Mouse (Mus musculus) layer of hippocampus, postnatal 36 days (tissue): ENCODE data around the gene Speer4d. TPM values are rescaled to one million over a fixed set of nuclear protein-coding genes. Genes with fewer than 3 reads are reported as not detected.
"Not testable (repeated sequence)": the region's sequence is repeated elsewhere in the genome, so short reads cannot be mapped to it uniquely, and the experiment has no call there.

Source experiments
- DNase-seq, 2 experiments: peaks; one replicate each; pipeline ENCODE4 v3.0.0; 2022
- total RNA-seq, 2 experiments: library from RNA; stranded (reverse); gene quantifications; 2 replicates each; pipeline ENCODE4 v1.2.3; 2021

Speer4d gene
- total RNA-seq: not detected

GRCm38 (mm10) chr5:15618764-15619163, at the start of gene Speer4d:
Speer4d (plus strand) TSS chr5:15619064.
- not testable (repeated sequence) for DNase-seq

- DNase-seq: not testable (repeated sequence)
These were observed 45.1 kb upstream of the Speer4d start for GRCm38 (mm10) chr5:15573735-15574134.

DNA sequence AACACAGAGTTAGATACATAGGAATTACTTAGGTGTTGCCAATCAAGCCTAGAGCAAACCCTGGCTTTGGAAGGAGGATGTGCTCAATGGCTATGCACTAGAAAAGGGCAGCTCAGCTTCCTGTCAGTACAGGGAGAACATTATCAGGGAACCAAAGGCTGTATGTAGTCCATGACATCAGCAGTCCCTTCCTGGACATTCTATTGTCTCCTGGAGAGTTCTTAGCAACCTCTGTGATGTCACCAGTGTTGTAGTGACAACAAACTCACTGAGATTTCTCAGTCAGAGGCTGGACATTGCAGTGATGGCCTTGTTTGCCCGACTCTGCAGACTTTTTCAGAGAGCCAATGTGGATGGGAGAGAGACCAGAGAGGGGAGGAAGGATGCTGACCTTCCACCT, 41.8 kb upstream of the Speer4d start, which contains the start of gene Gm21083:
TSS of gene Gm21083 (plus strand) at position 301 of the 400 bp plus-strand sequence.
- DNase-seq: not testable (repeated sequence)

GRCm38 (mm10) chr5:15586351-15586750, 32.5 kb upstream of the Speer4d start:
- peak in 1 of 2 experiments; percentile 14 for DNase-seq

- DNase-seq: not testable (repeated sequence)
These were observed 30.6 kb upstream of the Speer4d start for GRCm38 (mm10) chr5:15588291-15588690.

DNA sequence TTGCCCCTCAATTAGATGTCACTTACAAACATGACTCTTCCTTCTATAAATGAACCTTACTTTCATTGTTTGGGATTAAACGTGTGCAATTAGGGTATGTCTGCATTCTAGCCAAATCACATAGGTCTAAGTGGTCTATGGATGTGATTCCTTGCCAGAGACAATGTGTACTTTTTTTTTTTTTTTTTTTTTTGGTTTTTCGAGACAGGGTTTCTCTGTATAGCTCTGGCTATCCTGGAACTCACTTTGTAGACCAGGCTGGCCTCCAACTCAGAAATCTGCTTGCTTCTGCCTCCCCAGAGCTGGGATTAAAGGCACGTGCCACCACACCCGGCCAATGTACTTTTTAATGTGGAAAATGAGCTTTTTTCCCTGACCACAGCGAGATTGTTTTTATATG, 28.2 kb upstream of the Speer4d start:
- not testable (repeated sequence) for DNase-seq

- not testable (repeated sequence) for DNase-seq
These were observed 27.3 kb upstream of the Speer4d start for GRCm38 (mm10) chr5:15591577-15591976.

- DNase-seq: not testable (repeated sequence)
These were observed 20.0 kb upstream of the Speer4d start for GRCm38 (mm10) chr5:15598831-15599230.

DNA sequence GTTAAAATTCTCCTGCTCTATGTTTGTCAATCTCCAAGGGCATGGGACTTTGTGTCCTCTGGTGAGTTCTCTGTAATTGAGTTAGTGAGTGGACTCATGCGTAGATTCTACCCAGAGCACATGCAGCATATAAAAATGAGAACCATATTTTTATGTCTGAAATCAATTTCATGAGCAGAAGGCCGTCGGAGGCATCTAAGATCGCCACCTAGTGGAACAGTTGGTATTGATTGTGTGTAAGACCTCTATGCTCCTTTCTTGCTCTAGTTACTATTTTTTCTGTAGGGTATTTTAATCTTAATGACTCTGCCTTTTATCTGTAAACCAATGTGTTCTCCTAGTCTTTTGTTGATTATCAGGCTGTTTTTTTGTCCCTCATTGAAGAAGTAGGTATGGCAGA, 18.5 kb upstream of the Speer4d start:
- not testable (repeated sequence) for DNase-seq

GRCm38 (mm10) chr5:15601481-15601880, 17.4 kb upstream of the Speer4d start:
- DNase-seq: not testable (repeated sequence)

- not testable (repeated sequence) for DNase-seq
These were observed 16.9 kb upstream of the Speer4d start for GRCm38 (mm10) chr5:15601960-15602359.

DNA sequence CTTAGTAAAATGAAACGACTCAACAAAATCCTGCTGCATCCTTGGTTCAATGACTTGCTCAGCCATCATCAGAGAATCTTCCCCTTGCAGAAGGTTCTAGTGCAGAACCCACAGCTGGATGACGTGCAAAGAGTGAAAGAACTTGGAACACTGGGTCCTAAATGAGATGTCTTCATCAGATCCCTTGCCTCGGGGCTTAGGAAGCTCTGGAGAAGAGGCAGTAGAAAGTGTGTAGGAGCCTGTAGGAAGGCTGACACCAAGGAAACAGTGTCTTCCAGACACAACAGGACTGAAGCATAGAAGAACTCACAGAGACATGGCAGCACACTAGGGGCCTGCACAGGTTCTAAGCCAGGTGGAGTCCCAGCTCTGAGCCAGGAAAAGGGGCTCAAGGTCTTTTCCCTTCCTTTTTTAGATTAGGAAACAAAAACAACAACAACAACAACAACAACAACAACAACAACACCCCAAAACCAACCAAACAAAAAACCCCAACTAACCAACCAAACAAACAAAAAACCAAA, 16.4 kb upstream of the Speer4d start:
- not testable (repeated sequence) for DNase-seq

- DNase-seq: not testable (repeated sequence)
These were observed 15.9 kb upstream of the Speer4d start for GRCm38 (mm10) chr5:15603008-15603407.

- DNase-seq: not testable (repeated sequence)
These were observed 15.3 kb upstream of the Speer4d start for GRCm38 (mm10) chr5:15603585-15603984.

- not testable (repeated sequence) for DNase-seq
These were observed 12.2 kb upstream of the Speer4d start for GRCm38 (mm10) chr5:15606677-15607076.

DNA sequence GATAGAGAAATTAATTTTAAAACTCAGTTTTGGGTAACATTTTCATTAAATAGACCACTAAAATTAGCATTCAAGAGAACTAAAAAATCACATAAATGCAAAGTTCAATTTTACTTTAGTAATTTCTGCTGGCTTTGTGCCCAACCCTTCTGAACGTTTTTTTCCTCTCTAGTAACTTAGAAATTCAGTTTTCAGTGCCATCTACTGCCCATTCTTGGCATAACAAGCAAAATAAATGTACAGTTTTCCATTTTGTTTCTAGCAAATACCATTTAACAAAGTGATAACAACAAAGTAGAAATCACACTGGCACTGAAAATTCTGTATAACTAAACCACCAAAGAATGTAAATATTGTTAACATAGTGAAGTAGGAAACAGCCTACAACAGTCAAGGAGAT, 8.2 kb upstream of the Speer4d start:
- not testable (repeated sequence) for DNase-seq

DNA sequence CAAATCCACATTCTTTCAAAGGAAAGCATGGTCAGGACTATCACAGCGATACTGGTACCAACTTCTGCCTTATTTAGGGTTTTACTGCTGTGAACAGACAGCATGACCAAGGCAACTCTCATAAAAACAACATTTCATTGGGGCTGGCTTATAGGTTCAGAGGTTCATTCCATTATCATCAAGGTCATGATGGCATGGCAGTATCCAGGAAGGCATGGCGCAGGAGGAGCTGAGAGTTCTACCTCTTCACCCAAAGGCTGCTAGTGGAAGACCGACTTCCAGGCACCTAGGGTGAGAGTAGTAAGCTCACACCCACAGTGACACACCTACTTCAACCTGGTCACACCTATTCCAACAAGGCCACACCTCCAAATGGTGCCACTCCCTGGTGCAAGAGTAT, 2.7 kb upstream of the Speer4d start:
- DNase-seq: not testable (repeated sequence)

DNA sequence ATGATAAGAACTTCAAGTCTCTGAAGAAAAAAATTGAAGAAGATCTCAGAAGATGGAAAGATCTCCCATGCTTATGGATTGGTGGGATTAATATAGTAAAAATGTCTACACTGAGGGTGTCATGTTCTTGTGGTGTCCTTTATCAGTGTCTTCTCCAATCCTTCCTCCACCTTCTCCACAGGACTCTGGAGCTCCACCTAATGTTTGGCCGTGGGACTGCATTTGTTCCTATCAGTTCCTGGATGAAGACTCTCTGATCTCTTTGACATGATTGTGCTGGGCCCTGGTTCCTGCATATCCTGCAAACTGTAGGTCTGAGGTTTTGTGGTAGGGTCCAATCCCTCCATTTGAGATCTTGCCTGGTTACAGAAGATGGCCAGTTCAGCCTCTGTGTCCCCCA, 9.3 kb downstream of the Speer4d start:
- DNase-seq: not testable (repeated sequence)

DNA sequence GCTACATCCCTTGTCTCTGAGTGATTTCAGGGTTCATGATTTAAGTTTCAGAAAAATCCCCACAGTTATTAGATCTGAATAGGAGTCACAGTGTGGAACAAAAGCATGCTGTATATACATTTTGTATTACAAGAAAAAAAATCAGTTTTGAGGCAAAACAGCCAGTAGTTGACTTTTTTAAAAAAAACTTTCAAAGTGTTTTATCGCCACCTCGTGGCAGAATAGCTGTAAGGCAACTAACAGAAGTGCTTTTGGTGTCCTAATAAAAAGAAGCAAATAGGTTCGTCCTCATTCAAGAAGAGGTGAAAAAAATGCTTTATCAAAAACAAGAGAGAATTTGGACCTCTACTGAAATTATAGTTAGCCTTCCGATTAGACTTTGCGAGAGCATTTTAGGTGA, 11.2 kb downstream of the Speer4d start:
- DNase-seq: not testable (repeated sequence)

DNA sequence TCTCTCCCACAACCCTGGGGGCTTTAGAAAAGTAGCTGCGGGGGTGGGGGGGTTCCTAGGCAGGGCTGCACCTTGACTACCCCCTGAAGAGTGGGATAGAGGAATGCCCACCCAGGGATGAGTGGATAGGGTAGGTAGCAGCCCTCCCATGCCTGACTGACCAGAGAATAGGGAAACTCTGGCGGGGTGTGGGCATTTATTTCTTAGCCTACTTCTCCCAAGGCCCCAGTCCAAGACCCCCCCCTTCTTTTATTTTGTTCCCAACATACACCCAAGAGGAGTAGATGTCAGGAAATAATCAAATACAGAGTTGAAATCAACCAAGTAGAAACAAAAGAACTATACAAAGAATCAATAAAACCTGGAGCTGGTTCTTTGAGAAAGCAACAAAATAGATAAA, 18.8 kb downstream of the Speer4d start:
- DNase-seq: not testable (repeated sequence)

GRCm38 (mm10) chr5:15645707-15646106, 26.8 kb downstream of the Speer4d start:
- DNase-seq: not testable (repeated sequence)

DNA sequence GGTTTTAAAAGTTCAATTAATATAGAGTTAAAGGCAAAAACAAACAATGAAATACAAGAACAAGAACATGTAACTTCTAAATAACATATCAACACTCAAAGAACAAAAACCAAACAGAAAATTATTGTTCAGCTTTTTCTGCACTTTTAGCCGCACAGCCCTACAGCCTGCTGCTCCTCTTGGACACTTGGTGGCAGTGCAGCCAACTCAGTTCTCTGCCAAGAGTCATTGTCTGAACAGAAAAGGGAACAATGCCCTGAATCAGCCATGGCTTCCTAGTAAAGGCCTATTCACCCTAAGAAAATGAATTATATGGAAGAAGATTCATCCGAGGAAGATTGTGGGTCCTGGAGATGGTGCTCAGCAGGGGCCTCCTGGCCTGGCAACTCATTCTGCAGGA, 33.5 kb downstream of the Speer4d start:
- not testable (repeated sequence) for DNase-seq

GRCm38 (mm10) chr5:15656959-15657358, 38.1 kb downstream of the Speer4d start, which contains the start of gene 4930572O03Rik:
4930572O03Rik (minus strand) TSS chr5:15657059.
- DNase-seq: not testable (repeated sequence)

DNA sequence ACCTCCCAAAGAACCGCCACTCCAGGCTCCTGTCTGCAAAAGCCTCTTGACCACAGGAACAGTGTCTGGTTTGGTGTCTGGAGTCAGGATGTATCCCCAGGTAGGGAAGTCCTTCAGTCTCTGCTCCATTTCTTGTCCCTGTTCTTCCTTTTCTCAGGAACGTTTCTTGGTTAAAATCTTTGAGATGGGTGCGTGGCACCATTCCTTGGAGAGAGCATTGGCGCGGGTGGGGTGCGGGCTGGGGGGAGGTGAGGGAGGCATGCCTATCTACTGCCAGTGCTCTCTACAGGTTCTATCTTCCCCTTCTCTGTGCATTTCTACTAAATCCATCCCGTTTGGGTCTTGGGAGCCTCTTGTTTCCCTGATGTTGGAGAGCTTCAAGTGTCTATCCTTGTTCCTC, 45.0 kb downstream of the Speer4d start:
- DNase-seq: not testable (repeated sequence)
